Mouse (Mus musculus) heart, embryonic 14.5 days (tissue): Measurements from ENCODE around the gene Gm1113. TPM values are rescaled to one million over a fixed set of nuclear protein-coding genes. Genes with fewer than 3 reads are reported as not detected.

Experiments
- ATAC-seq: fragments of 200-750 bp; cut with Nextera tagmentation; 2 replicates; pipeline ENCODE4 v1.8.0; 2017; ENCODE audit warnings: low read depth, moderate TSS enrichment; ENCODE audit not compliant: insufficient number of reproducible peaks, insufficient read depth, low FRiP score
- H3K27ac ChIP-seq, 2 experiments: fragments of 200-500 bp in 1 of 2; fragments of 300-500 bp in 1 of 2; sonication (generic) in 1 of 2; replicated peaks in 1 of 2; 2 replicates each; pipeline ENCODE4 v1.5.1; 2012 to 2014; ENCODE audit warnings: low read depth in 2 of 2, low read length in 2 of 2, control low read depth in 1 of 2, mild to moderate bottlenecking in 1 of 2, mixed read lengths in 1 of 2; ENCODE audit not compliant: control insufficient read depth in 1 of 2, insufficient read depth in 1 of 2
- H3K27me3 ChIP-seq: fragments of 300-500 bp; sonication (generic); 2 replicates; pipeline ENCODE4 v1.6.1; 2014; ENCODE audit warnings: mild to moderate bottlenecking, low read length, control low read depth; ENCODE audit not compliant: control insufficient read depth, insufficient read depth
- H3K36me3 ChIP-seq: fragments of 300-500 bp; sonication (generic); 2 replicates; pipeline ENCODE4 v1.6.1; 2014; ENCODE audit warnings: mild to moderate bottlenecking, control low read depth, low read length, mixed read lengths; ENCODE audit not compliant: control insufficient read depth, insufficient read depth
- H3K4me1 ChIP-seq, 2 experiments: fragments of 200-500 bp in 1 of 2; fragments of 300-500 bp in 1 of 2; sonication (generic) in 1 of 2; 2 replicates each; pipeline ENCODE4 v1.6.1; 2012 to 2014; ENCODE audit warnings: low read length in 2 of 2, control low read depth in 1 of 2, mixed read lengths in 1 of 2; ENCODE audit not compliant: control insufficient read depth in 2 of 2, insufficient read depth in 2 of 2
- H3K4me2 ChIP-seq: fragments of 300-500 bp; sonication (generic); 2 replicates; pipeline ENCODE4 v1.6.1; 2014; ENCODE audit warnings: mild to moderate bottlenecking, low read length
- H3K4me3 ChIP-seq, 2 experiments: fragments of 200-500 bp in 1 of 2; fragments of 300-500 bp in 1 of 2; sonication (generic) in 1 of 2; 2 replicates each; pipeline ENCODE4 v1.5.1; 2012 to 2014; ENCODE audit warnings: low read length in 2 of 2, mild to moderate bottlenecking in 2 of 2, control low read depth in 1 of 2, low read depth in 1 of 2, moderate library complexity in 1 of 2; ENCODE audit not compliant: control insufficient read depth in 1 of 2, insufficient read depth in 1 of 2
- H3K9ac ChIP-seq: fragments of 300-500 bp; sonication (generic); 2 replicates; pipeline ENCODE4 v1.6.1; 2014; ENCODE audit warnings: mild to moderate bottlenecking, low read length
- H3K9me3 ChIP-seq: fragments of 300-500 bp; sonication (generic); 2 replicates; pipeline ENCODE4 v1.6.1; 2016; ENCODE audit warnings: low read length, control low read depth; ENCODE audit not compliant: control insufficient read depth
- WGBS: fragments of 180-500 bp; shearing (Covaris S2); extraction: QIAGEN DNeasy Blood & Tissue Kit; methylation state at CpG from one replicate; pipeline ENCODE4 v1.1.7; 2014; 5-methylcytosine and 5-hydroxymethylcytosine counted together
- polyA plus RNA-seq: library from polyadenylated mRNA; unstranded; fragments of >200 nt; fragmentation: Nextera tagmentation; extraction: Ambion mirVana; gene quantifications from 2 replicates; pipeline ENCODE4 v1.2.1, GENCODE M21; 2014

Gm1113 gene
- polyA plus RNA-seq, 1 experiment from 2014 or later, result not detected

GRCm38 (mm10) chr9:35516182-35516581, 1.9 kb downstream of the Gm1113 start:
- 78% methylated on average over 5 of the region's 5 CpGs for WGBS
- ATAC-seq, result no peak

GRCm38 (mm10) chr9:35513900-35514299, 4.2 kb downstream of the Gm1113 start:
- 80% methylated on average over 4 of the region's 4 CpGs for WGBS
- no peak for ATAC-seq
- Histone ChIP-seq H3K4me1 (peaks cover 2 to 5% of the 10 kb centered on the region in 2 experiments; a peak in 2 of 4 replicates), H3K4me3 (no peak overlapping the region), H3K9ac (no peak overlapping the region), H3K27ac (no peak overlapping the region), H3K36me3 (no peaks in the 10 kb centered on the region), H3K4me2 (no peak overlapping the region), H3K27me3 (no peaks in the 10 kb centered on the region), H3K9me3 (no peaks in the 10 kb centered on the region)

More at GRCm38 (mm10) chr9:35516182-35516581, 1.9 kb downstream of the Gm1113 start:
- H3K9ac ChIP-seq, result no peak overlapping the region
- H3K4me3 ChIP-seq, result no peak overlapping the region
- no peaks in the 10 kb centered on the region for H3K4me1 ChIP-seq
- no peaks in the 10 kb centered on the region for H3K9me3 ChIP-seq
- H3K27me3 ChIP-seq, result no peaks in the 10 kb centered on the region
- no peak overlapping the region for H3K4me2 ChIP-seq
- no peaks in the 10 kb centered on the region for H3K36me3 ChIP-seq
- H3K27ac ChIP-seq, result no peak overlapping the region

GRCm38 (mm10) chr9:35508234-35508633, 9.8 kb downstream of the Gm1113 start:
- Histone ChIP-seq H3K27ac (peak overlapping the region; percentile 84 to 87), H3K4me2 (peak overlapping the region; percentile 24), H3K36me3 (peaks cover 21% of the 10 kb centered on the region), H3K27me3 (no peaks in the 10 kb centered on the region), H3K9ac (no peak overlapping the region), H3K9me3 (no peaks in the 10 kb centered on the region), H3K4me1 (peaks cover 14 to 27% of the 10 kb centered on the region in 2 experiments), H3K4me3 (no peak overlapping the region)
- WGBS, result 18% methylated on average over 8 of the region's 8 CpGs
- ATAC-seq, result peak; percentile 86

- no peak overlapping the region for H3K27ac ChIP-seq
- no peak overlapping the region for H3K4me2 ChIP-seq
- no peak overlapping the region for H3K9ac ChIP-seq
- ATAC-seq, result no peak
- H3K4me1 ChIP-seq, result peaks cover 8 to 10% of the 10 kb centered on the region in 2 experiments
- H3K9me3 ChIP-seq, result no peaks in the 10 kb centered on the region
- H3K4me3 ChIP-seq, result no peak overlapping the region
- WGBS, result 86% methylated on average over 10 of the region's 10 CpGs
- H3K36me3 ChIP-seq, result peaks cover 55% of the 10 kb centered on the region
- no peaks in the 10 kb centered on the region for H3K27me3 ChIP-seq
Observed at GRCm38 (mm10) chr9:35502361-35503000, 15.6 kb downstream of the Gm1113 start.

GRCm38 (mm10) chr9:35499946-35500345, 18.1 kb downstream of the Gm1113 start:
- Histone ChIP-seq H3K36me3 (peaks cover 59% of the 10 kb centered on the region), H3K9ac (no peak overlapping the region), H3K9me3 (no peaks in the 10 kb centered on the region), H3K27me3 (no peaks in the 10 kb centered on the region), H3K4me1 (no peaks in the 10 kb centered on the region), H3K4me2 (no peak overlapping the region), H3K27ac (no peak overlapping the region), H3K4me3 (no peak overlapping the region)
- no peak for ATAC-seq
- WGBS, result 85% methylated on average over 6 of the region's 6 CpGs

GRCm38 (mm10) chr9:35495471-35495870, 22.6 kb downstream of the Gm1113 start:
- no peak for ATAC-seq
- Histone ChIP-seq H3K4me2 (no peak overlapping the region), H3K4me1 (no peaks in the 10 kb centered on the region)

GRCm38 (mm10) chr9:35494937-35495336, 23.1 kb downstream of the Gm1113 start:
- Histone ChIP-seq H3K27me3 (no peaks in the 10 kb centered on the region), H3K4me2 (no peak overlapping the region), H3K4me3 (no peak overlapping the region), H3K9ac (no peak overlapping the region), H3K36me3 (peaks cover 37% of the 10 kb centered on the region; the same call in 1 of the 2 replicates), H3K4me1 (no peaks in the 10 kb centered on the region), H3K27ac (no peak overlapping the region), H3K9me3 (no peaks in the 10 kb centered on the region)
- WGBS, result 50% methylated on average over 4 of the region's 4 CpGs
- no peak for ATAC-seq

More at GRCm38 (mm10) chr9:35495471-35495870, 22.6 kb downstream of the Gm1113 start:
- no peak overlapping the region for H3K4me3 ChIP-seq
- H3K27me3 ChIP-seq, result no peaks in the 10 kb centered on the region
- H3K36me3 ChIP-seq, result peaks cover 39% of the 10 kb centered on the region; the same call in 1 of the 2 replicates
- H3K9me3 ChIP-seq, result no peaks in the 10 kb centered on the region
- WGBS, result 78% methylated on average over 3 of the region's 3 CpGs
- H3K9ac ChIP-seq, result no peak overlapping the region
- no peak overlapping the region for H3K27ac ChIP-seq

GRCm38 (mm10) chr9:35493733-35494092, 24.4 kb downstream of the Gm1113 start:
- H3K4me2 ChIP-seq, result no peak overlapping the region

More at GRCm38 (mm10) chr9:35493733-35494092, 24.4 kb downstream of the Gm1113 start:
- Histone ChIP-seq H3K36me3 (peaks cover 46% of the 10 kb centered on the region), H3K27ac (no peak overlapping the region), H3K4me3 (no peak overlapping the region), H3K9me3 (no peaks in the 10 kb centered on the region), H3K9ac (no peak overlapping the region), H3K4me1 (no peaks in the 10 kb centered on the region), H3K27me3 (no peaks in the 10 kb centered on the region)
- WGBS, result 78% methylated on average over 4 of the region's 4 CpGs
- ATAC-seq, result no peak
